Mouse (Mus musculus) testis, adult 2 months (tissue): ENCODE results near the gene Zcchc3. TPM values are rescaled to one million over a fixed set of nuclear protein-coding genes. Genes with fewer than 3 reads are reported as not detected.
"Not testable (repeated sequence)": the region's sequence is repeated elsewhere in the genome, so short reads cannot be mapped to it uniquely, and the experiment has no call there.

ENCODE experiments used
- H3K27ac ChIP-seq: fragments of 200-500 bp; 2 replicates; pipeline ENCODE4 v1.5.1; 2012; ENCODE audit warnings: low read depth, low read length; ENCODE audit not compliant: control insufficient read depth, insufficient read depth
- H3K27me3 ChIP-seq: fragments of 200-500 bp; 2 replicates; pipeline ENCODE4 v1.6.1; 2012; ENCODE audit warnings: mild to moderate bottlenecking, low read length, moderate library complexity; ENCODE audit not compliant: control insufficient read depth, insufficient read depth
- H3K36me3 ChIP-seq: fragments of 200-500 bp; 2 replicates; pipeline ENCODE4 v1.6.1; 2012; ENCODE audit warnings: mild to moderate bottlenecking, low read length; ENCODE audit not compliant: control insufficient read depth, insufficient read depth
- H3K4me1 ChIP-seq: fragments of 200-500 bp; 2 replicates; pipeline ENCODE4 v1.6.1; 2012; ENCODE audit warnings: low read length; ENCODE audit not compliant: control insufficient read depth, insufficient read depth
- H3K4me3 ChIP-seq: fragments of 200-500 bp; 2 replicates; pipeline ENCODE4 v1.5.1; 2012; ENCODE audit warnings: low read depth, mild to moderate bottlenecking, low read length, moderate library complexity, mixed read lengths; ENCODE audit not compliant: control insufficient read depth
- CTCF ChIP-seq: fragments of 200-500 bp; IDR thresholded peaks from 2 replicates; pipeline ENCODE4 v1.5.1; 2012; ENCODE audit warnings: low read depth, mild to moderate bottlenecking, inconsistent platforms, low read length, moderate library complexity; ENCODE audit not compliant: control insufficient read depth, insufficient read depth, insufficient replicate concordance
- POLR2A ChIP-seq: fragments of 200-500 bp; IDR thresholded peaks from 2 replicates; pipeline ENCODE4 v1.6.1; 2012; ENCODE audit warnings: low read depth, mild to moderate bottlenecking, inconsistent platforms, low read length, moderate library complexity; ENCODE audit not compliant: control insufficient read depth
- polyA plus RNA-seq: library from polyadenylated mRNA; depleted of rRNA; stranded (reverse); fragments of >200 nt; gene quantifications from 2 replicates; pipeline ENCODE4 v1.2.3, GENCODE M21; 2012

Gene Zcchc3
- polyA plus RNA-seq, 1 experiment, result 2.8 TPM

DNA sequence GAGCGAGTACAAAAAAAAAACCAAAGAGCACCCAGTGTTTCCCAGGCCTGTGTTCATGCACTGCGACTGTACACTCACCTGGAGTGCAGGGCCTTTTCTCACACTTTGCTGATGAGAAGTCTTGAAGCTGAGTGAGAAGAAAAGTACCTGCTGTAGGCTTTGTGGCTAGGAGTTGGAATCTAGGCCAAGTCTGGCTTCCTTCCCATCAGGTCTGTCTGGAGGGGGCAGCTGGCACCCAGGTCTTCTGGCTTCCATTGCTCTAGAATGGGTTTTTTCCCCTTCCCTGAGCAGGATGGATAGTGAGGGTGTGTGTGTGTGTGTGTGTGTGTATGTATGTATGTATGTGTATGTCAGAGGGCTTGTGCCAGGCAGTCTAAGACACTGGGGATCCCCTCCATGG is 25.0 kb upstream of the Zcchc3 start:
- H3K4me1 ChIP-seq, result no peaks in the 10 kb centered on the region
- no peaks in the 10 kb centered on the region for H3K27me3 ChIP-seq
- H3K36me3 ChIP-seq, result no peaks in the 10 kb centered on the region; the same call in 1 of the 2 replicates
- H3K27ac ChIP-seq, result no peak overlapping the region
- H3K4me3 ChIP-seq, result no peak overlapping the region
- TF ChIP-seq POLR2A (no peak), CTCF (no peak)

DNA sequence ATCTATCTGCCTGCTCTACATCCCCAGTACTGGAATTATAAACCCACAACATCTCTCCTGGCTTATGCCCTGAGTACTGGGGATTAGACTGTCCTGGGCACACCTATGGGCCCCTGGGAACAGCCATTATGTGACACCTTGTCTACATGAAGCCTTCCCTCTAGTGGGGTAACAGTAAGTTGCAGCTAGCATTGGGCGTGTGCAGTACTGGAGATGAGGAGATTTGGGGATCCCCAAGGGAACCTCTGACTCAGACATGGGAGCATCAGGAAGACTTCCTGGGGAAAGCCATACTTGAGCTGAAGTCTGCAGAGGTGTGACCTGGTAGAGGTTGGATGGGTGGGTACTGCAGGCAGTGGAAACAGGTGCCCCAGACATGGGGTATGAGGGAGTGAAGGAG is 24.1 kb upstream of the Zcchc3 start:
- no peak overlapping the region for H3K27ac ChIP-seq

DNA sequence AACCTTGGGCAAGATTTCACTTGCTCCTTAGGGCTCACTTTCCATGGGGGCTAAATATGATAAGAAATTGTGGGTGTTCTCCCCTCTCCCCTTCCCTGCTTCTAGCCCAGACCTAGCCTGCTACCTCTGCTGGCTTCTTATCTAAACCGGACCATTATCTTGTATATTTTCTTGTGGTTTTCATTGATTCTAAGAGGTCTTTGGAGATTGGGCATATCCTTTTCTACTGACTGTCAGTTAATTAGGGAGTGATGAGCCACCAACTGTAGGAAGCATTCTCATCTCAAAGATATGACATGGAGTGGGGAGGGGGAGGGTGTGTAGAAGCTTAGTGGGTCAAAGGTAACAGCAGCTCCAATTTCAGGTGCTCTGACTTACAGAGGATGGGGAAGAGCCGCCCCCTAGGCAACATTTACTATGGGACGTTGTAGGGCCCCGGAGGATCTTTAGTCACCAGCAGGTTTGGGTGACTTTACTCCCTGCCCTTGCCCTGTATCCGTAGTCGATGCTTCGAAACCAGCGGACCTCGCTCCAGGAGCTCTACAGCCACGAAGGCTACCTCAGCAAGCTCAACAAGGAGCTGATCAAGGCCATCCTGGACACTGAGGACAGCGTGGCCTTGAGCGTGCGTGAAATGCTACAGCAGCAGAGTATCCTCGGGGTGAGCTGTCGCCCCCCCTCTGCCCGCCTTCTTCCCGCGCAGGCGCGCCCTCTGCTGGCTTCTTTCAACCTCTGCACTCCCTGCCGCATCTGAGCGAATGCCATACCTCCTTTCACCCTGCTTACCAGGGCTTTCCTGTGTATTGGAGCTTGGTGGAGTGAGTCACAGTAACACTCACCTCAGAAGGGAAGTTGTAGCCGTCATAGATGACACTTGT is 22.4 kb upstream of the Zcchc3 start:
- H3K27me3 ChIP-seq, result no peaks in the 10 kb centered on the region
- H3K4me1 ChIP-seq, result no peaks in the 10 kb centered on the region
- H3K27ac ChIP-seq, result no peak overlapping the region
- no peaks in the 10 kb centered on the region; the same call in 1 of the 2 replicates for H3K36me3 ChIP-seq
- peak overlapping the region; percentile 84 for H3K4me3 ChIP-seq
- TF ChIP-seq POLR2A (0 out of 2 replicates have a peak, but pooled peaks have one; percentile 35), CTCF (peak; percentile 81)

More for the DNA sequence above, 24.1 kb upstream of the Zcchc3 start:
- H3K4me1 ChIP-seq, result no peaks in the 10 kb centered on the region
- TF ChIP-seq POLR2A (no peak), CTCF (no peak)
- H3K27me3 ChIP-seq, result no peaks in the 10 kb centered on the region
- no peak overlapping the region for H3K4me3 ChIP-seq
- no peaks in the 10 kb centered on the region; the same call in 1 of the 2 replicates for H3K36me3 ChIP-seq

DNA sequence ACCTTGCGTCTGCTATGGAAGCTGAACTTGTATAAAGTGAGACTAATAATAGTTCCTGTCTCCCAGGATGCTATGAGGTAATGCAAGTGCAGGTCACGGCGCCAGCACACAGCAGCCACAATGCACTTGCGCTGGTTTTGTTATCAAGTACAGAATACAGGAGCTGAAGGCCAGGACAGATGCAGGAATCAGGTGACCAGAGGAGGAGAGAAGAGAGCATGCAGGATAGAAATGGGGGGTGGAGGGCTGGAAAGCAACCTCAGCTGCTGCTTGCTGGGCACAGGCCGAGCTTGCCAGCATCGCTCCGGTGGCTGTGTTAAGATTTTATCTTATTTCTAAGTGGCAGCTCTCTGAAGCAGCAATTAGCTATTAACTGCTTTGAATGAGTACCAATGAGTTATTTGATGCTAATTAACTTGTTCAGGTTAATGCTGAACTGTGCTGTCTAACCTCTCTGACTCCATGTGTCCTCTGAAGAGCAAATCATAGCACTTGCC is 21.6 kb upstream of the Zcchc3 start:
- Histone ChIP-seq H3K27ac (no peak overlapping the region), H3K36me3 (no peaks in the 10 kb centered on the region; the same call in 1 of the 2 replicates), H3K4me1 (no peaks in the 10 kb centered on the region), H3K27me3 (no peaks in the 10 kb centered on the region), H3K4me3 (no peak overlapping the region)
- TF ChIP-seq POLR2A, result no peak
- TF ChIP-seq CTCF, result no peak

DNA sequence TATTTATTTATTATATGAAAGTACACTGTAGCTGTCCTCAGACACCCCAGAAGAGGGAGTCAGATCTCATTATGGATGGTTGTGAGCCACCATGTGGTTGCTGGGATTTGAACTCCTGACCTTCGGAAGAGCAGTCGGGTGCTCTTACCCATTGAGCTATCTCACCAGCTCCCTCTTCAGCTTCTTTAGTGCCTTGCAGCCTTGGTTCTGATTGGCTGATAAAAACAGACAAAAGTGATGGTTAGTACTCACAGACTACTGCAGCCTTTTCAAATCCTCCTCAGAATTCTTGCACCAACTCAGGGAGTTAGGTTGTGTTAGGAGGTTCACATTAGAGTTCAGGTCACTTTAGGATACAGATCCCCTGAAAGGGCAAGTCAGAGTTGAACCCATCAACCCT is 13.7 kb upstream of the Zcchc3 start:
- not testable (repeated sequence) for H3K4me1 ChIP-seq, H3K27me3 ChIP-seq, H3K36me3 ChIP-seq, H3K27ac ChIP-seq
- peak overlapping the region; percentile 65 for H3K4me3 ChIP-seq

DNA sequence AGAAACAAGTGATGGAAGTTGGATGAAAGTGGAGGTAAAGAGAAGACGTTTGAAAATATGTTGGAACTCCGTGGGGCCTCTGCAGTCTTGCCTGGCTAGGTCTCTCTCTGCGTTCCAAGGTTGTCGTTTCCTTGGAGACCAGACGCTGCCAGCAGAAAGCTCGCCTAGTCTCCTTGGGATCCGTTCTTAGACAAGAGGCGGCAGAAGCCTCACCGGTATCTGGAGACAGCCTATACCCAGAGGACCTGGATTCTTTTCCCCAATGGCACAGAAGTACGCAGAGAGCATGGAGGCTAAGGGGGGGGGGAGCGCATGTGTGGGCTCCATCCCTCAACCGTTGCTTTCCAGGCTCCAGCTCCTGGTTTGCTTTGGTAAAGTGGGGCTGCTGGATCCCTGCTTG is 12.7 kb upstream of the Zcchc3 start:
- Histone ChIP-seq H3K36me3 (no peaks in the 10 kb centered on the region), H3K27ac (peak overlapping the region; percentile 56), H3K27me3 (no peaks in the 10 kb centered on the region), H3K4me3 (peak overlapping the region; percentile 81), H3K4me1 (peaks cover 6% of the 10 kb centered on the region)
- TF ChIP-seq CTCF, result no peak
- TF ChIP-seq POLR2A, result peak; percentile 43; the same call in 1 of the 2 replicates

DNA sequence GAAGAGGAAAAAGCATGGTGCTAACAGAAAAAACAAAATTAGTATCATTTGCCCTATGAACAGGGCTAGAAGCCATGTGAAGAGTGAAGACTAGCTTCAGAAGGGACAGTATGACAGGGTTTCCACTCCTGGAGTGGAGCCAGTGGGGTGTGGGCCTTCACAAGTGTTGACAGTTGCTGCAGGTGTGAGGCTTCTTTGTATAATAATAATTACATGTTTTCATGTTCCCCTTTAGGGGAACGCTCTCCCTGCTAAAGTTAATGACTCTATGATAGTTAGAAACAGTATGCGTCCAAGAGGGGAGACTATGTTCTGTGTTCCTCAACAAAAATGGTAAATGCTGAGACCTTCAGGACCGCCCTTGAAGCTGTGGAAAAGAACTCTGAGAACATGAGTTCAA is 959 bp upstream of the Zcchc3 start:
- TF ChIP-seq CTCF, result no peak
- no peak for TF ChIP-seq POLR2A
- Histone ChIP-seq H3K27ac (no peak overlapping the region), H3K4me1 (peaks cover 26% of the 10 kb centered on the region), H3K27me3 (no peaks in the 10 kb centered on the region), H3K4me3 (no peak overlapping the region), H3K36me3 (no peaks in the 10 kb centered on the region)
